Mouse (Mus musculus) heart, embryonic 14.5 days (tissue): Measurements from ENCODE around the gene Arsj. TPM values are rescaled to one million over a fixed set of nuclear protein-coding genes. Genes with fewer than 3 reads are reported as not detected.

Experiments
- ATAC-seq: fragments of 200-750 bp; cut with Nextera tagmentation; 2 replicates; pipeline ENCODE4 v1.8.0; 2017; ENCODE audit warnings: low read depth, moderate TSS enrichment; ENCODE audit not compliant: insufficient number of reproducible peaks, insufficient read depth, low FRiP score
- H3K27ac ChIP-seq, 2 experiments: fragments of 200-500 bp in 1 of 2; fragments of 300-500 bp in 1 of 2; sonication (generic) in 1 of 2; replicated peaks in 1 of 2; 2 replicates each; pipeline ENCODE4 v1.5.1; 2012 to 2014; ENCODE audit warnings: low read depth in 2 of 2, low read length in 2 of 2, control low read depth in 1 of 2, mild to moderate bottlenecking in 1 of 2, mixed read lengths in 1 of 2; ENCODE audit not compliant: control insufficient read depth in 1 of 2, insufficient read depth in 1 of 2
- H3K27me3 ChIP-seq: fragments of 300-500 bp; sonication (generic); 2 replicates; pipeline ENCODE4 v1.6.1; 2014; ENCODE audit warnings: mild to moderate bottlenecking, low read length, control low read depth; ENCODE audit not compliant: control insufficient read depth, insufficient read depth
- H3K36me3 ChIP-seq: fragments of 300-500 bp; sonication (generic); 2 replicates; pipeline ENCODE4 v1.6.1; 2014; ENCODE audit warnings: mild to moderate bottlenecking, control low read depth, low read length, mixed read lengths; ENCODE audit not compliant: control insufficient read depth, insufficient read depth
- H3K4me1 ChIP-seq, 2 experiments: fragments of 200-500 bp in 1 of 2; fragments of 300-500 bp in 1 of 2; sonication (generic) in 1 of 2; 2 replicates each; pipeline ENCODE4 v1.6.1; 2012 to 2014; ENCODE audit warnings: low read length in 2 of 2, control low read depth in 1 of 2, mixed read lengths in 1 of 2; ENCODE audit not compliant: control insufficient read depth in 2 of 2, insufficient read depth in 2 of 2
- H3K4me2 ChIP-seq: fragments of 300-500 bp; sonication (generic); 2 replicates; pipeline ENCODE4 v1.6.1; 2014; ENCODE audit warnings: mild to moderate bottlenecking, low read length
- H3K4me3 ChIP-seq, 2 experiments: fragments of 200-500 bp in 1 of 2; fragments of 300-500 bp in 1 of 2; sonication (generic) in 1 of 2; 2 replicates each; pipeline ENCODE4 v1.5.1; 2012 to 2014; ENCODE audit warnings: low read length in 2 of 2, mild to moderate bottlenecking in 2 of 2, control low read depth in 1 of 2, low read depth in 1 of 2, moderate library complexity in 1 of 2; ENCODE audit not compliant: control insufficient read depth in 1 of 2, insufficient read depth in 1 of 2
- H3K9ac ChIP-seq: fragments of 300-500 bp; sonication (generic); 2 replicates; pipeline ENCODE4 v1.6.1; 2014; ENCODE audit warnings: mild to moderate bottlenecking, low read length
- H3K9me3 ChIP-seq: fragments of 300-500 bp; sonication (generic); 2 replicates; pipeline ENCODE4 v1.6.1; 2016; ENCODE audit warnings: low read length, control low read depth; ENCODE audit not compliant: control insufficient read depth
- WGBS: fragments of 180-500 bp; shearing (Covaris S2); extraction: QIAGEN DNeasy Blood & Tissue Kit; methylation state at CpG from one replicate; pipeline ENCODE4 v1.1.7; 2014; 5-methylcytosine and 5-hydroxymethylcytosine counted together
- polyA plus RNA-seq: library from polyadenylated mRNA; unstranded; fragments of >200 nt; fragmentation: Nextera tagmentation; extraction: Ambion mirVana; gene quantifications from 2 replicates; pipeline ENCODE4 v1.2.1, GENCODE M21; 2014

The Arsj gene
- polyA plus RNA-seq, 1 experiment from 2014 or later: 1.1 TPM

DNA sequence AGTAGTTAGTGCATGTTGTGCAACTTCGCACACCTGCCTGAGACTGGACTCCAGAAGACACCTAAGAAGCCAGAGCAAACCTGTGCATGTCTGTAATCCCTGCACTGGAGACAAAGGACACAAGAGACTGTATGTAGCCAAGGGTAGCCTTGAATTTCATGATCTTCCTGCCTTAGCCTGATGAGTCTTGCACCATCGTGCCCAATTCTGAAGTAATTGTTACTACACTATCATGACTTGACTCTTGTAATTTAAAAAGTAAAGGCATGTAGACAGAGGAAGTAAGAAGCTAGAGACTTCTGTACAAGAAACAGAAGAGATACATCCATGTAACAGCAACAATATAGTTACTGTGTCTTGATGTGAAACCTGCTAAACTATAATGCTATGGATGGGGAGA is 40.7 kb downstream of the Arsj start:
- no peaks in the 10 kb centered on the region; a peak in 1 of 4 replicates for H3K4me1 ChIP-seq
- no peaks in the 10 kb centered on the region for H3K9me3 ChIP-seq
- no peaks in the 10 kb centered on the region for H3K27me3 ChIP-seq
- no peak overlapping the region for H3K4me2 ChIP-seq
- H3K9ac ChIP-seq: no peak overlapping the region
- 89% methylated on average over 2 of the region's 2 CpGs for WGBS
- no peak overlapping the region for H3K4me3 ChIP-seq
- no peaks in the 10 kb centered on the region for H3K36me3 ChIP-seq
- no peak overlapping the region for H3K27ac ChIP-seq
- no peak for ATAC-seq

DNA sequence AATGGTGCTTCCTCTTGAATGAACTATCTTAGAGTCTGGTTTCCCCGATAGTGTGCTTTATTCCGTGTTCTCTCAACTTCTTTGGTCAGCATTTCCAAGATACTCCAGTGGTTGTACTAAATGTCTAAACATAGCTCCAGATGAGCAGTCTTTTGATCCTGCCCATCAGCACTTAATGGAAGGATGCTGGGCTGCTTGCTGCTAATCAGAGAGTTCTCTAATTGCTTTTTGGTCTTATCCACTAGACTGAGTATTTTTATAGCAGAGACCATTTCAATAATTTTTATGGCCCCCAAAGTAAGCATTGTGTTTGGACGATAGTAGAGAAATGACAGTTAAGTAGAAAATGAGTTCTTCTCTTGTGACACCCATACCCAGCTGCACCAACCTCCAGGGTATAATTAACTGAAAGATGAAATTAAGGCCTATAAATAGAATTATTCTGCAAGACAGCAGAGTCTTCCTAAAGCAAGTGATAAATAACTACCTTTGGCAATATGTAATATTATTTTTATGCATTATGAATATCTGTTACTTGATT is 67.1 kb downstream of the Arsj start:
- H3K9ac ChIP-seq: no peak overlapping the region

DNA sequence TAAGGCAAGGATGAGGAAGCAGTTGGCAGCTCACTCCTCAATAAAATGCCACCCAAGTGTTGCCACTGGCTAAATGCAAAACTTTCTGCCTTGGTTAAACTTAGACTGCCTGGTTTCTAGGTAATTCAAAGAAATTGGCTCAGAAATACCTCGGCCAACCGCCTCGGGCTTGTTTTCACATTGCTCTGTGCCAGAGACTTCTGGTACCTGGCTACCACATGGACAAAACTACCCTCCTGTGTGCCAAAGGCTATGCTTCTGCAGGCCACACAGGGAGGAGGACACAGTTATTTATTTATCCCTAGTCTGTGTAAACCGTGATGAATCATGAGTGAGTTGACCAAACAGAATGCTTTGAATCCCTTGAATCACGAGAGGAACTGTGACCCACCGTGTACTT is 75.8 kb downstream of the Arsj start:
- Histone ChIP-seq H3K4me3 (no peak overlapping the region), H3K4me2 (no peak overlapping the region), H3K9ac (no peak overlapping the region), H3K9me3 (no peaks in the 10 kb centered on the region), H3K27ac (no peak overlapping the region), H3K27me3 (no peaks in the 10 kb centered on the region), H3K36me3 (no peaks in the 10 kb centered on the region), H3K4me1 (no peaks in the 10 kb centered on the region)
- no peak for ATAC-seq
- 79% methylated on average over 6 of the region's 6 CpGs for WGBS

More for the DNA sequence above, 67.1 kb downstream of the Arsj start:
- WGBS: 80% methylated on average over 3 of the region's 3 CpGs
- Histone ChIP-seq H3K27ac (no peak overlapping the region), H3K4me1 (no peaks in the 10 kb centered on the region), H3K4me2 (no peak overlapping the region), H3K36me3 (no peaks in the 10 kb centered on the region), H3K4me3 (no peak overlapping the region), H3K27me3 (no peaks in the 10 kb centered on the region), H3K9me3 (no peaks in the 10 kb centered on the region)
- no peak for ATAC-seq

DNA sequence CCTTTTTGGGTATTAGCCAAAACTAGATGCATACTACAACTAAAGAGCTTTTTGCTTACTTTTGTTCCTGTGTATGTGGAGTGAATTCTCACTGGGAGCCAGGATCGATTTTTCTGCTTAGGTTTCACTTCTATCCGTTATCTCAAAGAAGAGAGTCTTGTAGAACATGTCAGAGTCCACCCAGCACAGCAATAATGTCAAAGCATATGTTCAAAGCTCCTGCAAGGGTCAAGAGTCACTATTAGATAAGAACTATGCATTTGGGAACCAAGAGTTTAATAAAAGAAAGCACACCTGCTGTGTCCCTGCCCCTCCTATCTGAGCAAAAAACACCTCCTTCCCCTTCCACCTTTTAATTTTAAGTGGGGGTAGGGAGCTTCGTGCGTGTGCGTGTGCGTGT is 85.6 kb downstream of the Arsj start:
- H3K4me1 ChIP-seq: peaks cover 0 to 7% of the 10 kb centered on the region in 2 experiments; a peak in 1 of 4 replicates
- H3K9ac ChIP-seq: no peak overlapping the region
- WGBS: 51% methylated on average over 6 of the region's 6 CpGs
- no peaks in the 10 kb centered on the region for H3K36me3 ChIP-seq
- no peaks in the 10 kb centered on the region for H3K27me3 ChIP-seq
- ATAC-seq: no peak
- H3K4me2 ChIP-seq: no peak overlapping the region
- H3K27ac ChIP-seq: no peak overlapping the region
- no peak overlapping the region for H3K4me3 ChIP-seq
- no peaks in the 10 kb centered on the region for H3K9me3 ChIP-seq

- H3K9ac ChIP-seq: no peak overlapping the region
- WGBS: 51% methylated on average over 2 of the region's 2 CpGs
- ATAC-seq: no peak
- H3K36me3 ChIP-seq: no peaks in the 10 kb centered on the region
- H3K4me3 ChIP-seq: no peak overlapping the region
- H3K4me2 ChIP-seq: no peak overlapping the region
- H3K9me3 ChIP-seq: no peaks in the 10 kb centered on the region
- no peak overlapping the region for H3K27ac ChIP-seq
- peaks cover 0 to 7% of the 10 kb centered on the region in 2 experiments; a peak in 1 of 4 replicates for H3K4me1 ChIP-seq
- H3K27me3 ChIP-seq: no peaks in the 10 kb centered on the region
These were observed 86.0 kb downstream of the Arsj start for GRCm38 (mm10) chr3:126449515-126449914.

GRCm38 (mm10) chr3:126455787-126456482 is 92.5 kb downstream of the Arsj start:
- no peak overlapping the region for H3K4me2 ChIP-seq
- H3K4me1 ChIP-seq: no peaks in the 10 kb centered on the region
- 58% methylated on average over 7 of the region's 7 CpGs for WGBS
- H3K36me3 ChIP-seq: no peaks in the 10 kb centered on the region
- ATAC-seq: no peak
- no peaks in the 10 kb centered on the region for H3K27me3 ChIP-seq
- H3K4me3 ChIP-seq: no peak overlapping the region
- H3K9me3 ChIP-seq: no peaks in the 10 kb centered on the region
- H3K9ac ChIP-seq: no peak overlapping the region
- H3K27ac ChIP-seq: no peak overlapping the region

GRCm38 (mm10) chr3:126463119-126463815 is 99.8 kb downstream of the Arsj start:
- H3K4me1 ChIP-seq: no peaks in the 10 kb centered on the region
- H3K9me3 ChIP-seq: no peaks in the 10 kb centered on the region
- H3K27ac ChIP-seq: no peak overlapping the region
- H3K4me2 ChIP-seq: no peak overlapping the region
- H3K4me3 ChIP-seq: no peak overlapping the region
- H3K27me3 ChIP-seq: no peaks in the 10 kb centered on the region
- no peaks in the 10 kb centered on the region for H3K36me3 ChIP-seq
- no peak for ATAC-seq
- 66% methylated on average over 4 of the region's 4 CpGs for WGBS
- no peak overlapping the region for H3K9ac ChIP-seq
